Mouse (Mus musculus) thymus, postnatal 0 days (tissue): ENCODE measurements around the gene Stard8. TPM values are rescaled to one million over a fixed set of nuclear protein-coding genes. Genes with fewer than 3 reads are reported as not detected.
"Not testable (repeated sequence)": the region's sequence is repeated elsewhere in the genome, so short reads cannot be mapped to it uniquely, and the experiment has no call there.

Experiments used
- DNase-seq: peaks from one replicate; pipeline ENCODE4 v3.0.0-alpha.2; 2015; ENCODE audit warnings: low spot score
- polyA plus RNA-seq: library from polyadenylated mRNA; unstranded; fragments of >200 nt; fragmentation: Nextera tagmentation; extraction: Ambion mirVana; gene quantifications from 2 replicates; pipeline ENCODE4 v1.2.1, GENCODE M21; 2015

Stard8 gene
- 1.7 and 1.9 TPM in 2 replicates for polyA plus RNA-seq

DNA sequence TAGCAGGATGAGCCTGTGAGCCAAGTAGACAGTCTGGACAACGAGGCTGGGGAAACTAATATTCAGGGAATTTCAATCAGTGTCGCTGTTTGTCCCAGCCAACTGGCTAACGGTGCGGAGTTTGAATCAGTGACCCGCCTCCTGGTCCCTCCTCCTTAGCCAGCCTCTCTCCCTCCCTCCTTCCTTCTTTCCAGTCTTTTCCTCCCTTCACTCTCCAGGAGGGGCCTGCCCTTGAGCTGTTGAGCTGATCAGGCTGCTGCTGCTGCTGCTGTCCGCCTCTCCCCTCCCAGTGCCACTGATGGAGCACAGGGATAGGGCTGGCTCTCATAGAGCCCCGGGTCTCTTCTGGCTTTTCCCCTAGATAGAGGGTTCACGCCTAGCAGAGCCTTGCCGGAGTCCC is at the start of gene Stard8:
Gene Stard8 (plus strand): TSS at position 203 of the 400 bp plus-strand sequence.
- DNase-seq, result no peak

DNA sequence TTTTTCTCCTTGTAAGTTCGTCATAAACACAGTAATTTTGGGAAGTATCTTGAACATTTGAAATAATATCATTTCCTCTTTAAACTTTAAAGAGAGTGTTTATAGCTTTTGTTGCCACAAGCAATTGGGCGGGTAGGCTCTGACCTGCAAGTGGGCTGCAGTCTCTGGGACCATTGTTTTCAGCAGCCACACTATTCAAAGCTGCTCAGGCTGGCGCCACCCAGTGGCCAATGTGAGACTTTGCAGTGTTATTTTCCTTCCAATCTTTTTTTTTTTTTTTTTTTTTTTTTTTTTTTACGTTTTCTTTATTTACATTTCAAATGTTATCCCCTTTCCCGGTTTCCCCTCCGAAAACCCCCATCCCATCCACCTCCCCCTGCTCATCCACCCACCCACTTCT is 49.1 kb upstream of the Stard8 start:
- peak; percentile 33 for DNase-seq

DNA sequence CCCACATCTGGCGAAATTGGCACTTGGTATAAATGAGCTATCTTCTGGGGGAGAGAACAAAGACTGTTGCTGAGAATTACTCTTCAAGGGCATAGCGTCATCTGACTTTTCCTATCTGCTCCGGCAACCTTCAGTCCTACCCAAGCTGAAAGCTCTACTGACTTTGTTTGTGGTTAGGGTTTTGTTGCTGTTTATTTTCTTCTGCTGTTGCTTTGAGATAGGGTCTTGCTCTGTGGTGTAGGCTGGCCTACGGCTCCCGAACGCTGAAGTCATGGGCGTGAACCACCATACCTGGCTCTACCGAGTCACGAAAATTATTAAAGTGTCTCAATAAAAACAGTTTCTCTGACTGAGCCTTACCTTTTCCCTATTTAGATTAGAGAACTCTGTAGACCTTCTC is 44.8 kb upstream of the Stard8 start:
- DNase-seq, result no peak

DNA sequence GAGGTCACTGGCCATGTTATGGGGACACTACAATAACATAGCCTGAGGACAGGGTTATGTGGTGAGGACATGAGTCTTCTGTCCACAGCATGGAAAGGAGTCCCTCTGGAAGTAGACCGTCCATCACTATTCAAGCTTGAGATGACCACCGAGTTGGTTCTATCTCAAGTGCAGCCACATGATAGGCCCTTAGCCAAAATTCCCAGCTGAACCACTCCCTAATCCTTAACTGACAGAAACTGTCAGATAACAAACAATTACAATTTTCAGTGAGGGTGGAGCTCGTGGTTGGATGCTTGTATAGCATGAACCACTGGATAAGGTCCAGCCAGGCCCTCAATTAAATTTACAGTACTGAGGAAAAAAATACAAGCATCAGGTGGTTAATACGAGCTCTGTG is 44.0 kb upstream of the Stard8 start:
- DNase-seq, result no peak

DNA sequence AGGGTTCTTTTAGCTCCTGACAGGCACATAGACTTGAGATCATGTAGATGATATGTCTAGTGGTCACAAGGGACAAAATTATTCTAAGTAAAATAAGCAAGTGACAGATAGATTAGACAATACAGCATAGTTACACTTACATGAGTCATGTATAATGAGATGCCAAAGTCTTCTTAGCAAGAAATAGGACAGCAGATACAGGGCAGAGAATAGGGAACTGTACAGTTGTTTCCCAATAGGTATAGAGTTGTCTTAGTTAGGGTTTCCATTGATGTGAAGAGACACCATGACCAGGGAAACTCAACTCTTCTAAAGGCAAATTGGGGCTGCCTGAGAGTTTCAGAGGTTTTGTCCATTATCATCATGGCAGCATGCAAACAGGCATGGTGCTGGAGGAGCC is 39.3 kb upstream of the Stard8 start:
- no peak for DNase-seq

DNA sequence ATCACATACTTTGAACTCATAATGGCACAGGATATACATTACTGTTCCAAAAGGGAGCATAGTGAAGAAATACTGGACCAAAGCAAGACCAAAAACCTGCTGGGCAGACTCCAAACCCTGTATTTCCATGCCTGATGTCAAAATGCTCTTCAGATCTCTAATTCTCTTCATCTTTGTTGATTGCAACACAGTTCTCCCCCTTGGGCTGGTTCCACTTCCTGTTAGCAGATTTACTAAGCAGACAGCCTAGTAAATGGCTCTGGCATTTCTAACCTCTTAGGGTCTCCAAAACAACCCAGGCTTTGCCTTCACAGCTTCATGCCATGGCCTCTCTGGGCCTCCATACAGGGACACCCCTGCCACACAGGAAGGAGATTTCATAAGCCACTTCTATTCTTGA is 38.5 kb upstream of the Stard8 start:
- DNase-seq, result no peak

DNA sequence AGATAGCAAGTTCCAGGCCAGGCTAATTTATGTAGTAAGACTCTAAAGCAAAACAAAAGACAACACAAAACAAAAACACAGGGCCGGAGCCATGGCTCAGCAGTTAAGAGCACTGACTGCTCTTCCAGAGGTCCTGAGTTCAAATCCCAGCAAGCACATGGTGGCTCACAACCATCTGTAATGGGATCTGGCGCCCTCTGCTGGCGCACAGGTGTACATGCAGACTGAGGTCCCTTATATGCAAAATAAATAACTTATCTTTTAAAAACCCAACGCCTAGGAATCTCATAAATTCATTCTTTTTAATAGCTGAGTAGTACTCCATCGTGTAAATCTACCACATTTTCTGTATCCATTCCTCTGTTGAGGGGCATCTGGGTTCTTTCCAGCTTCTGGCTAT is 16.4 kb upstream of the Stard8 start:
- DNase-seq, result not testable (repeated sequence)

DNA sequence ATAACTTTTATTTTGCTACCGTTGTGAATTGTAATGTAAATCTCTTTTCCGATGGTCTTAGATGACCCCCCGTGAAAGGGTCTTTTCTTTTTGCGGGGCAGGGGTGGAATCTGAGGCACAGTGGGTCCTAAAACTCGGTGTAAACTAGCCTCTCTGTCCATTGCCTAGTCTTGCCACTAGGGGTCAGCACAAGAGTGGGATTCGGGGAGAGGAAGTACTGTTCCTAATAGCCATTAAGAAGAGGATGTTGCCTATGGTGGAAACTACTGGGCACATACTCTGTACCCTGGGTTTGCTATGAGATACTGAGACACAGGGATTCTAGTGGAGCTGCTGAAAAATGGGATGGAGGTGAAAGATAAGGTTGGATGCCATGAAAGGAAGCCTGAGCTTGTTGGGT is 13.5 kb upstream of the Stard8 start:
- peak; percentile 32 for DNase-seq

DNA sequence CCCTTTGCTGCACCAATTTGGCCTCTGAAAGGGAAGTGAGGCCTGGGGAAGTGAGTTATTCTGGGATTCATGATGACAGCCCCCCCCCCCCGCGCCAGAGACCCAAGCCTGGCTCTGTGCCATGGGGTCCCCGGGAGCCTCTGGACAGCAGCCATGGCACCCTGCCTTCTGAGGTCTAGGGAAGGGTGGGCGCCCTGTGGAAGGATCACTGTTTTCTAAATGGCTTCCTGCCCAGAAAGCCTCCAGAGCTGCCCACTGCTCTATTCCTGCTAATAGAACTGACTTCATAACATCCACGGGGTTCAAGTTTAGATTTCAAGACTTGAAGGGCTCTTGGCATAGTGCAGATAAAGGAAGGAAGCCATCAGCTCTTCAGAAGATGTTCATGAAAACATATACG is 983 bp upstream of the Stard8 start:
- DNase-seq, result no peak

DNA sequence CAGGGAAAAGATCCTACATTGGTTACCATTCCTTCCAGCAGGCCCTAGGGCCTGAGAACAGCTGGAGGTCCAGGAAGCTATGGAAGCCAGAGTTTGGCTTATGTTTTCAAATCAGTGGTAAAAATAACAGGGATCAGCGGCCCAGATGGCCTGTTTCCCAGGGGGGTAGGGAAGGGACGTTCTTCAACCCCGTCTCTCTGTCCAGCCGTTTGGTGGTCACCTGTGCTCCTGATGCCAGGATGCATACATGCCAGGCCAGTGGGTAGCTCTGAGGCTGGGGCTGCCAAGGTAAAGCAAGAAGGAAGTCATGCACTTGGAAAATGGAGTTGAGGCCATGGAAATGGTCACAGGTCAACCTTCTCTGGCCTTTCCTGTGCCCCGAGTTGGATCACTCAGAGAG is 7.5 kb downstream of the Stard8 start:
- DNase-seq, result no peak

DNA sequence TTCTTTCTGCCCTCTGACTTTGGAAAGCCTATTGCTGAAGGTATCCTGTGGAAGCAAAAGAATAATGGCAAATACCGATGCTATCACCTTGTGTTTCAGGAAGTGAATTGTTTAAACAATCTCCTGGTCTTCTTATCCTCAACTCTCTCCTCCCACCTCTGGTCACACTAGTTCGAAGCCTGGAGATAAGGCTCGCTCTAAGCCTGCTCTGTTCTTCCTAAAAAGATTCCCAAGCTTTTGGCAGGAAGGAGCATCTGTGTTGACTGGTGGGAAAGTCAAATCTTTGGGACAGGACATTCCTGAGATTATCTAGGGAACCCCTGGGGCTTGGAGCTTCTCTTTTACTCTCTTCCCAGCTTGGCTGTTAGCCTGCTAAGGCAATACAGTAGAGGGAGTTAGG is 8.2 kb downstream of the Stard8 start:
- DNase-seq, result no peak

DNA sequence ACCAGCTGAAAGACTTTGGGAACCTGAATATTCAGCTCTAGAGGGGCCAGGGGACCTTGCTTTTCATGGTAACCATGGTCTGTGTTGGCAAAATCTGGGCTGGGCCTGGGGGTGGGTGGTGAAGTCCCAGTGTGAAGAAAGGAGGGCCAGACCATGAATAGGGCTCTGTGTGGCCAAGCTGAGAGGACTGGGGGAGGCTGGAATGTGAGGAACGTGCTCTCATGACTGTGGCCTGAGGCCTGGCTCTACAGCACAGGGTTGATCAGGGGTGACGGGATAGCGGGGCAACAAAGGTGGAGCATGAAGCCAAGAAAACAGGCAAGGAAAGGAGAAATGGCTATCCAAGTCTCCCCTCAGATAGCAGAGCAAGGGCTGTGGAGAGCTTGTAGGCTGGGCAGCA is 9.4 kb downstream of the Stard8 start:
- DNase-seq, result no peak

DNA sequence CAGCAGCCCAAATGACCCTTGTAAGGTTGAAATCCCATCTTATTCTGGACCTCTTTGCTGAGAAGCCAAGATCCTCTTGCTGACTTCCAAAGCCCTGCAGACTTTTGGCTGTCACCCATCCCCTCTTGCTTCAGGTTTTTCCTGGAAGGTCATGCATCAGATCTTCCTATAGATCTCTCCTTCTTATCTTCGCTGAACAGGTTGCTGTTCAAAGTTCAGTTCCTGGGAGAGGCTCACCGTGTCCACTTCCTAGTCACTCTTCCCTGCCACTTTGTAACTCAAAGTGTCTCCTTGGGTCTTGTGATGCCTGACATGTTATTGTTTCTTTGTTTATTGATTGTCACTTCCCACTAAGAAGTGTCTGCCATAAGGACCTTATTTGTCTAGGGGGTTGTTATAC is 12.7 kb downstream of the Stard8 start:
- no peak for DNase-seq

DNA sequence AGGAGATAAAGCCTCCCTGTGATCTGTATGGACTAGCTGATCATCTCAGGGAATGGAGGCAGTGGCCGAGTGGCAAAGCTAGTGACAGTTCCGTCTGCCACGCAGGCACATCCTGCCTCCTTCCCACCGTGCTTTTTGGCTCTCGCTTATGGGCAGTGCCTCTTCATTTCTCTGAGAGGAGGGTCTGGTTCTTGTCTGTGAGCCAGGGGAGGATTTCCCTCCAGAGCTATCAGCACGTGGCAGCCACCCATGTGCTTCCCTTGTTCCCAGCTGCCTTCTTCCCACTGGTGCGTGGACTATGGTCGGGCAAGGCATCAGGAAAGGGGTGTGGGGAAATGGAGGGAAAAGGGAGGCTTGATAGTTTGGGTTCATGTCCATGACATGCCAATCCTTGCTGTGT is 13.9 kb downstream of the Stard8 start:
- no peak for DNase-seq

DNA sequence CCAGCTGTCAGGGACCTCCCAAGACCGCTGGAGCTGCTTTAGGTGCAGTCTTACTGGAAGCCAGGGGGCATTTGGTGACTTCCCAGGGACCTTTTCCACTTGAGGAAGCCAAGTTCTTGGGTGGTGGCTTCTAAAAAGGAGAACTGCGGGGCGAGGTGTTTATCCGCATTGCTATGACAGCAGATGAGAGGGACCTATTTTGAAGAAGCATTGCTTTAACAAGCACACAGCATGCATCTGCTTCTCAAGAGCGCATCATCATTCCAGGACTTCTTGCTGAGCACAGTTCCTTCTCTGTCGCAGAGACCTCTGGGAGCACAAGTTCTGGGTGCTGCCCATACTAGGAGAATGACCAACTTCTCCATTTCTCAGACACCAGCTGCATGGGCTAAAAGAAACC is 14.8 kb downstream of the Stard8 start:
- no peak for DNase-seq

DNA sequence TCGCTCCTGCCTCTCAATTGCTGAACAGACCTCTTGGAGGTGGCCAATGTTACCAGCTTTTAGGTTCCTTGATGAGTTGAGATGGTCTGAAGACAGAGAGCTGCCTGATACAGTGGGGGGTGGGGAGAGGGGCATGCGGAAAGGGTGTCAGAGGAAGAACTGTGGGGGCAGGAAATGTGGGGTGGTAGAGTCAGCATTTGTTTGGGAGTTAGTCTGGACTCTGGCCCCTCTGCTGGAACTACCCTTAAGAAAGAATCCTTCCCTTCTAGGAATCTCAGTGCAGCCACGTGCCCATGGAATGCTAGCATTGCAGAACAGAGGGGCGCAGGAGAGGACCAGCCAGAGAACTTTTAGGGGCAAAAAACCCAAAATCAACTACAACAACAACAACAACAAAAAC is 16.3 kb downstream of the Stard8 start:
- DNase-seq, result no peak

DNA sequence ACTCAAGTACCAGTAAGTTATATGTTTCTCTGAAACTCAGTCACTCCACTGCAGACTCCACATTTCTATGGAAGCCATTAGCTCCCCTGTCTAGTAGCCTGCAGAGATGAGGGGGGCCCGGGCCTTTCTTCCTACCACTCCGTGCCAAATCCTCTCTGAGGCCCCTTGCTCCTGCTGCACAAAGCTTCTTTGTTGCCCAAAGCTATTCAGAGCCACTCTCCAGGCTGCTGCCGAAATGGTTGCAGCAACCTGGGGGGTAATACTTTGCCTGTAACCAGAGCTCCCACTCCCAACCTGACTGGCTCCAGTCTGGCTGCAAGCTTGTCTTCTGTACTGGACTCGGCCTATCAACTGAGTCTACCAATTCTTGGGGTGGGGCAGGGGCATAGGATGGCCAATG is 17.2 kb downstream of the Stard8 start:
- no peak for DNase-seq

DNA sequence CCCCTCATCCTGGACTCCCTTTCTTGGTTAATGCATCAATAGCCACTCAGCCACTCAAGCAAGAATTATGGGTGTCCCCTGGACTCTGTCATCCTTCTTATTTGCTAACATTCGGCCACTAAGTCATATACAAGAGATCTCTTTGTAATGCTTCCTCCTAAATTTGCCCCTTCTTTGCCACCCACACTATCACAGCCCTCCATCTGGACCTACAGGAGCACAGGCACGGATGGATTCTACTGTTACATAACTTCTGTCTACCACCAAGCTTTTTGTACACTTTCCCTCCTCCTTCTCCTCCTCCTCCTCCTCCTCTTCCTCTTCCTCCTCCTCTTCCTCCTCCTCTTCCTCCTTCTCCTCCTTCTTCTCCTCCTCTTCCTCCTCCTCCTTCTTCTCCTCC is 18.5 kb downstream of the Stard8 start:
- no peak for DNase-seq

DNA sequence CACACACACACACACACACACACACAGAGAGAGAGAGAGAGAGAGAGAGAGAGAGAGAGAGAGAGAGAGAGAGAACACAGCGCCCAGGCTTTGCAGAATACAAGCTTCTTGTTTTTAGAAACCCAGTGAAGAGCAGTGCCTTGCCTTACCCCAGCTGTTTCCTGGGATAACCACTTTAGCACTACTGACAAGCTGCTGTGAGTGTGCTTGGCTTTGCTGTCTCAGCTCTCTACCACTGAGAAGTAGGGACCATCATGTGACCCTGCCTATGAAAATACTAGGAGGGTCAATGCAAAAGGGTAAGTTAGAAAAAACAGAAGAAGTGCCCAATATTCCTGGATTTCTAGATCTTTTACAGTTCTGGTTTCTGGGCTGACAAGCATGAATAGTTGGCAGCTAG is 20.9 kb downstream of the Stard8 start:
- no peak for DNase-seq

DNA sequence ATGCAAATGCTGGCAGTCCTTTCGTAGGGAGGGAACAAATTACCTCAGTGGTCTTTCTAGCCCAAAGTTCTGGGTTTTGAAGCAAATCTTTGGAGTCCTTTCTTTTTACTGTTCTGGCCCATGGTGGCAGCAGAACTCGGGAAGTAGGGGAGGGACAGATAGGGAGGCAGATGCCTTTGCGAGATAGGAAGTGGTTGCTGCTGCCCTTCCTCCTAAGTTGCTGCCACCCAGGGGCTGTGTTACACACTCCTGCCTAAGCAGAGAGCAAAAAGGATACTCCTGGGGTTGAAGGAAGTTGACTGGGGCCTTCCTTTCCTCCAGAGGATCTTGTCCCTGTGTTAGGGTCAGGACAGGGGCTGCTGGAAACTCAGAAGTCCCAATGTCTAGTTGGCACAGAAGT is 32.4 kb downstream of the Stard8 start:
- no peak for DNase-seq

DNA sequence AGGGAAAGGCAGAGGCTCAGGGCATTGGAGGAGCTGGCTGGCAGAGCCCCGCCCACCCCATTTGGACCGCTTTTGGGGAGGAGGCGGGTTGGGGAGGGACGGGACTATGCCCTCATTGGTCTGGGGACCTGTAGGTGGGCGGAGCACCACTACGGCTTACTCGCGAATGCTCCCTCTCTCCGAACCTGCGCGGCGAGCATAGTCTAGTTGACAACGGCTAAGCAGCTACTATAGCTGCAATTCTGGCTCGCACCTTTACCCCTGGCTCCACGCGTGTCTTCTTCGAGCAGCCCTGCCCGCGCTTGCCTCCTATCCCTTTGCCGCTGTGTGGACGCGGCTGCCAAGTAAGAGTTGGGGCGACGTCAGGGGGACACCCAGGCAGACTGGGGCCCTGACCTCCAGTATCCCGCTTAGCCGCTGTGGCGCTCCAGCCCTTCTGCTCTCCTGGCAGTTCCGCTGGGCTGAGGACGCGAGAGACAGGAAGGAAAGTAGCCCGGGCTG is 39.5 kb downstream of the Stard8 start:
- peak; percentile 56 for DNase-seq

DNA sequence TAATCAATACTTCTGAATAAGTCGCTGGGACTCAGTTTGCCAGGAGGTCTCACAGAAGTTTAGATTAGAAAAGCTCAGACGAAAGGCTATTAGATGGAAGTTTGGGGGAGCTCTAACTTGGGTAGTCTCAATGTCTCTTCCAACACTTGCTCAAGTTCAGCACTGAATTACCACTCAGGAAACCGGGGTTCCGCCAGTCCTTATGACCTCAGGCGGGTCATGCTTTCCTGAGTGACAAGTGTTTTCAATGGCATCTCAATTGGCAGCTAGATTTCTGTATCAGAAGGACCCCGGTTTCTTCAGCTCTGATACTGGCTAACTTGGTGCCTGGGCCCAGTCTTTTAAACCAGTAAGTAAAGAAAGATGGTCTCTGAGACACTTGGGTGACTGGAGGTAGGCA is 40.2 kb downstream of the Stard8 start:
- no peak for DNase-seq

DNA sequence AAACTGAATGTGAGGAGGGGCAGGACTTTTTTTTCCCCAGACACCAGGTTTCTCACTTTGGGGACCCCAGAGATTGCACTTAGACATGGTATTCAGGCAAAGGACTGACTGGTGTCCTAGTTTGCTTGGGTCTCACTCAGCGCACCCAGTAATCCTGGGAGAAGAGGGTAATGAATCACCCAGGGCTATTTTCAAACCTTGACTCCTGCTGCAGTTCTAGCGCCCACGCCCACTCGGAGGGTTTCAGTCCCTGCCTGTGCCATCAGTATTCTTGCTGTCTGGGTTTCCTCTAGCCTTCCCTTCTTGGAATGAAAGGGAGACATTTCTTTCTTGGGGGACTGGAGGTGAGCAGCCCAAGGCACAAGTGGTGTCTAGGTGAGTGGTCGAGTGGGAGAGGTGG is 40.7 kb downstream of the Stard8 start:
- no peak for DNase-seq

DNA sequence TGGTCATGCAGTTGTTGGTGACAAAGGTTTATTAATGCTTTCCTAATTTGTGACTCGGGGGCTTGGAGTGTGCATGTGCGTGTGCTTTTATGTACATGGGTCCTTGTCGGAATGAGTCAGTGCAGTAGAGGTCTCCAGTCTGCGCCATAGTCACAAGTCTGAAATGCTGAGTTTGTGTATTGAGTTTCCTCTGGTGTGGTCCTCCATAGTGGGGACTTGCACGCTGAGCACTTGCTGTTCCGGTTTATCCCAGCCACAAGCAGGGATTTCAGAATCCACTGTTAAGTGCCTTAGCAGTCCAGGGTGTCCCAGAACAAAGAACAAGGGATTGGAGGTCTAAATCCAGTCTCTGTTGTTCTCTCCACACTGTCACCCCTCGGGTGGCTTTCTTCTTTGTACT is 42.3 kb downstream of the Stard8 start:
- DNase-seq, result no peak
